Mouse (Mus musculus): ENCODE measurements at regions not wholly inside any gene's neighbourhood (a gene's known extent, or its start where the extent isn't known, plus 50 kb on each side); places are given as distances from the start of the nearest gene placed in this dataset.

GRCm38 (mm10) chr14:114001377-114001776, 687.0 kb downstream of the Tpm3-rs7 start:
- TF ChIP-seq ZC3H11A (IDR thresholded peaks at IDR 0.05; ENCODE audit: borderline replicate concordance, low read depth, low read length) (no peak), ZNF384 (IDR thresholded peaks at IDR 0.05; ENCODE audit: low read depth, low read length) (no peak), HCFC1 (IDR thresholded peaks at IDR 0.05; ENCODE audit: borderline replicate concordance, insufficient read depth, low read length) (no peak), MAFK (IDR thresholded peaks at IDR 0.05; ENCODE audit: insufficient read depth, low read depth, low read length) (no peak), CHD2 (IDR thresholded peaks at IDR 0.05; ENCODE audit: low read depth, low read length) (no peak)
